Mouse (Mus musculus): ENCODE measurements around the gene Pofut1.

DNA sequence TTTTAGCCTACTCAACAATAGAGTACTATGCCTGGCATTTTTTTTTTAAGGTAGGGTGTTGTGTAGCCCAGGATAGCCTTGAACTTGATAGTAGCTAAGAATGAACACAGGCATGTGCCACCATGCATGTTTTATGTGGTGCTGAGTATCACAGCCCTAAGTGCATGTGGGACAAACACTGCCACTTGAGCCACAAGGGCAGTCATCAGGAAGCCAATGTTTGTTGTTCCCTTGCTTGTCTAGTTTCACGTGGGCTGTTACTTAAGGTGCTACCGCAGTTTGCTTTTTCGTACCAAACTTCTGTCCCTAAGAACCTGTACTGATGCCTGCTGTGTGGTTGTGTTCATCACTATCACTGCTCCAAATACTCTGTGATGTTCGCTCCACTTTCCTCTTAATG, 77.1 kb downstream of the Pofut1 start:
- TF ChIP-seq CTCF (IDR thresholded peaks at IDR 0.05; ENCODE audit: low read depth): no peak
- no peak for TF ChIP-seq EP300 (IDR thresholded peaks at IDR 0.05; ENCODE audit: low read depth)
